Mouse (Mus musculus) adipocyte (in vitro differentiated cells): Measurements from ENCODE around the gene Fbln2.
A peak's percentile ranks its signal among the peaks of the same experiment; 100 is the strongest.

Experiments
- DNase-seq: peaks from one replicate; pipeline ENCODE4 v3.0.0-alpha.2; 2016; ENCODE audit warnings: low spot score

The Fbln2 gene

GRCm38 (mm10) chr6:91281206-91281605 is 69.0 kb downstream of the Fbln2 start:
- DNase-seq: peak; percentile 92

GRCm38 (mm10) chr6:91281747-91282146 is 69.5 kb downstream of the Fbln2 start:
- DNase-seq: no peak

GRCm38 (mm10) chr6:91283031-91283430 is 70.8 kb downstream of the Fbln2 start:
- no peak for DNase-seq

GRCm38 (mm10) chr6:91284521-91285449 is 72.5 kb downstream of the Fbln2 start:
- no peak for DNase-seq

GRCm38 (mm10) chr6:91285450-91285790 is 73.2 kb downstream of the Fbln2 start:
- peak; percentile 43 for DNase-seq

- DNase-seq: no peak
Observed at GRCm38 (mm10) chr6:91285814-91286545, 73.7 kb downstream of the Fbln2 start.

- DNase-seq: peak; percentile 88
Observed at GRCm38 (mm10) chr6:91286624-91287023, 74.4 kb downstream of the Fbln2 start.

GRCm38 (mm10) chr6:91287148-91287547 is 74.9 kb downstream of the Fbln2 start:
- DNase-seq: no peak

- no peak for DNase-seq
Observed at GRCm38 (mm10) chr6:91287636-91288035, 75.4 kb downstream of the Fbln2 start.

- DNase-seq: no peak
Observed at GRCm38 (mm10) chr6:91288251-91288785, 76.1 kb downstream of the Fbln2 start.

- DNase-seq: no peak
Observed at GRCm38 (mm10) chr6:91288961-91289360, 76.7 kb downstream of the Fbln2 start.

GRCm38 (mm10) chr6:91290937-91291336 is 78.7 kb downstream of the Fbln2 start:
- no peak for DNase-seq

GRCm38 (mm10) chr6:91295431-91295830 is 83.2 kb downstream of the Fbln2 start:
- DNase-seq: no peak

- no peak for DNase-seq
Observed at GRCm38 (mm10) chr6:91298828-91299227, 86.6 kb downstream of the Fbln2 start.

GRCm38 (mm10) chr6:91300079-91300478 is 87.8 kb downstream of the Fbln2 start:
- DNase-seq: no peak

GRCm38 (mm10) chr6:91301839-91302238 is 89.6 kb downstream of the Fbln2 start:
- DNase-seq: no peak

- no peak for DNase-seq
Observed at GRCm38 (mm10) chr6:91302337-91302736, 90.1 kb downstream of the Fbln2 start.

- no peak for DNase-seq
Observed at GRCm38 (mm10) chr6:91304172-91304571, 91.9 kb downstream of the Fbln2 start.

- DNase-seq: no peak
Observed at GRCm38 (mm10) chr6:91307972-91308371, 95.7 kb downstream of the Fbln2 start.

- DNase-seq: no peak
Observed at GRCm38 (mm10) chr6:91311204-91311603, 98.9 kb downstream of the Fbln2 start.

- DNase-seq: no peak
Observed at GRCm38 (mm10) chr6:91312491-91312890, 100.2 kb downstream of the Fbln2 start.
